Mouse (Mus musculus) brown adipose tissue, adult 24 weeks (tissue): ENCODE measurements at regions not wholly inside any gene's neighbourhood (a gene's known extent, or its start where the extent isn't known, plus 50 kb on each side); places are given as distances from the start of the nearest gene placed in this dataset.

Experiments used
- H3K27ac ChIP-seq: fragments of 200-500 bp; replicated peaks from 2 replicates; pipeline ENCODE4 v1.5.1; 2012; ENCODE audit warnings: low read depth, mild to moderate bottlenecking, low read length
- H3K4me1 ChIP-seq: fragments of 200-500 bp; 2 replicates; pipeline ENCODE4 v1.6.1; 2012; ENCODE audit warnings: low read length, mixed read lengths; ENCODE audit not compliant: control insufficient read depth, insufficient read depth, insufficient read length
- H3K4me3 ChIP-seq: fragments of 200-500 bp; 2 replicates; pipeline ENCODE4 v1.5.1; 2012; ENCODE audit warnings: low read depth, mild to moderate bottlenecking, low read length, moderate library complexity; ENCODE audit not compliant: insufficient read depth

GRCm38 (mm10) chr1:194565574-194565973 is 52.4 kb upstream of the Plxna2 start:
- Histone ChIP-seq H3K4me1 (no peaks in the 10 kb centered on the region), H3K27ac (no peak overlapping the region), H3K4me3 (no peak overlapping the region)

- H3K4me3 ChIP-seq = no peak overlapping the region
- H3K27ac ChIP-seq = no peak overlapping the region
- no peaks in the 10 kb centered on the region for H3K4me1 ChIP-seq
Measured at GRCm38 (mm10) chr1:194563946-194564345, 54.1 kb upstream of the Plxna2 start.

- no peak overlapping the region for H3K27ac ChIP-seq
- no peak overlapping the region for H3K4me3 ChIP-seq
- no peaks in the 10 kb centered on the region for H3K4me1 ChIP-seq
Measured at GRCm38 (mm10) chr1:194561098-194561497, 56.9 kb upstream of the Plxna2 start.

- Histone ChIP-seq H3K4me3 (no peak overlapping the region), H3K27ac (no peak overlapping the region), H3K4me1 (no peaks in the 10 kb centered on the region)
Measured at GRCm38 (mm10) chr1:194548661-194549060, 69.4 kb upstream of the Plxna2 start.

GRCm38 (mm10) chr1:194548243-194548642 is 69.8 kb upstream of the Plxna2 start:
- Histone ChIP-seq H3K27ac (no peak overlapping the region), H3K4me1 (no peaks in the 10 kb centered on the region), H3K4me3 (no peak overlapping the region)

- Histone ChIP-seq H3K27ac (no peak overlapping the region), H3K4me1 (no peaks in the 10 kb centered on the region), H3K4me3 (no peak overlapping the region)
Measured at GRCm38 (mm10) chr1:194540923-194541322, 77.1 kb upstream of the Plxna2 start.

GRCm38 (mm10) chr1:194527342-194528165 is 90.5 kb upstream of the Plxna2 start:
- no peak overlapping the region for H3K27ac ChIP-seq

GRCm38 (mm10) chr1:194524976-194525375 is 93.0 kb upstream of the Plxna2 start:
- Histone ChIP-seq H3K4me1 (no peaks in the 10 kb centered on the region), H3K27ac (no peak overlapping the region), H3K4me3 (no peak overlapping the region)

More at GRCm38 (mm10) chr1:194527342-194528165, 90.5 kb upstream of the Plxna2 start:
- no peaks in the 10 kb centered on the region for H3K4me1 ChIP-seq
- H3K4me3 ChIP-seq = no peak overlapping the region

GRCm38 (mm10) chr1:194521216-194521615 is 96.8 kb upstream of the Plxna2 start:
- H3K4me1 ChIP-seq = no peaks in the 10 kb centered on the region
- no peak overlapping the region for H3K27ac ChIP-seq
- H3K4me3 ChIP-seq = no peak overlapping the region

GRCm38 (mm10) chr1:194519509-194520220 is 98.4 kb upstream of the Plxna2 start:
- H3K27ac ChIP-seq = no peak overlapping the region
- no peaks in the 10 kb centered on the region for H3K4me1 ChIP-seq
- no peak overlapping the region for H3K4me3 ChIP-seq

GRCm38 (mm10) chr1:194516136-194516535 is 101.9 kb upstream of the Plxna2 start:
- H3K4me3 ChIP-seq = no peak overlapping the region
- H3K4me1 ChIP-seq = no peaks in the 10 kb centered on the region
- H3K27ac ChIP-seq = no peak overlapping the region

- Histone ChIP-seq H3K27ac (no peak overlapping the region), H3K4me1 (no peaks in the 10 kb centered on the region), H3K4me3 (no peak overlapping the region)
Measured at GRCm38 (mm10) chr1:194508314-194508713, 109.7 kb upstream of the Plxna2 start.

- H3K4me3 ChIP-seq = no peak overlapping the region
- H3K4me1 ChIP-seq = no peaks in the 10 kb centered on the region
- H3K27ac ChIP-seq = no peak overlapping the region
Measured at GRCm38 (mm10) chr1:194505826-194506225, 112.2 kb upstream of the Plxna2 start.

GRCm38 (mm10) chr1:194504207-194504606 is 113.8 kb upstream of the Plxna2 start:
- Histone ChIP-seq H3K27ac (no peak overlapping the region), H3K4me3 (no peak overlapping the region), H3K4me1 (no peaks in the 10 kb centered on the region)

GRCm38 (mm10) chr1:194503517-194503916 is 114.5 kb upstream of the Plxna2 start:
- Histone ChIP-seq H3K27ac (no peak overlapping the region), H3K4me3 (no peak overlapping the region), H3K4me1 (no peaks in the 10 kb centered on the region)

GRCm38 (mm10) chr1:194496424-194496823 is 121.6 kb upstream of the Plxna2 start:
- H3K4me1 ChIP-seq = no peaks in the 10 kb centered on the region
- no peak overlapping the region for H3K27ac ChIP-seq
- H3K4me3 ChIP-seq = no peak overlapping the region
